Mouse (Mus musculus): ENCODE measurements around the gene Cyp2j13. TPM values are rescaled to one million over a fixed set of nuclear protein-coding genes. Genes with fewer than 3 reads are reported as not detected.

The Cyp2j13 gene
- polyA plus RNA-seq (2015; fragmentation: Nextera tagmentation; extraction: Ambion mirVana): not detected in 2 replicates

GRCm38 (mm10) chr4:96077261-96078125, at the start of gene Cyp2j13:
Cyp2j13 (minus strand) TSS chr4:96077546.

Other genes with a start within 250 kb of the Cyp2j13 start
- gene Hook1, start 110.3 kb downstream of the Cyp2j13 start, polyA plus RNA-seq (2015; fragmentation: Nextera tagmentation; extraction: Ambion mirVana): 6.6 and 9.5 TPM in 2 replicates
- gene Cyp2j12, start 63.6 kb upstream of the Cyp2j13 start, polyA plus RNA-seq (2015; fragmentation: Nextera tagmentation; extraction: Ambion mirVana): not detected in 2 replicates
- gene Cyp2j7, start 159.1 kb upstream of the Cyp2j13 start, polyA plus RNA-seq (2015; fragmentation: Nextera tagmentation; extraction: Ambion mirVana): not detected in 2 replicates